Mouse (Mus musculus): ENCODE data around the gene Ccn5. TPM values are rescaled to one million over a fixed set of nuclear protein-coding genes. Genes with fewer than 3 reads are reported as not detected.

The Ccn5 gene
- total and polyA plus RNA-seq, 2 experiments from 2014 or later: 1.4 to 2.6 TPM

DNA sequence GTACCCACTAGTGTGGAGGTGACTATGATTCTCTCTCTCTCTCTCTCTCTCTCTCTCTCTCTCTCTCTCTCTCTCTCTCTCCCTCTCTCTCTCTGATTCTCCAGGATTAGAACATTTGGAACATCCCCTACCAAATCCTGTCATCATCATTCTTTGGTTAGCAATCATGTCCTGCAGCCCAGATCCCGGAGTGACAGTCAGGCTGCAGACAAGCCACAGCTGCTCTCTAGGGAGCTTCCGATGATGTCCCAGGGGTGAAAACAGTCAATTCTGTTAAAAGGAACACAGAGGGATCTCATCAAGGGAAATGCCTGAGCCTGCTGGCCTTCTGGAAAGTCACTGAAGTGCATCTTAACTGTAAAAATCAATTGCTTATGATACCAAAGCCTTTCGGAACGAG, 21.4 kb downstream of the Ccn5 start:
- peaks cover 42% of the 10 kb centered on the region for H3K27me3 ChIP-seq (ENCODE audit: control insufficient read depth, insufficient read depth, low read length)
- no peak overlapping the region for H3K9ac ChIP-seq (replicated peaks; ENCODE audit: low read depth, low read length)
- TF ChIP-seq CTCF (IDR thresholded peaks at IDR 0.05; ENCODE audit: low read depth): no peak
- no peak for TF ChIP-seq EP300 (IDR thresholded peaks at IDR 0.05; ENCODE audit: low read depth)
- H3K36me3 ChIP-seq (replicated peaks; ENCODE audit: control insufficient read depth, insufficient read depth, low read length): no peaks in the 10 kb centered on the region
- DNase-seq (ENCODE audit: low spot score): no peak
- H3K4me1 ChIP-seq (ENCODE audit: control insufficient read depth, insufficient read depth): peaks cover 8% of the 10 kb centered on the region
- no peak overlapping the region for H3K4me2 ChIP-seq (ENCODE audit: low read depth, low read length)
- H3K9me3 ChIP-seq (replicated peaks; ENCODE audit: control insufficient read depth, low read length): 0 out of 2 replicates have a peak, but pooled peaks cover 2% of the 10 kb centered on the region
- ATAC-seq (ENCODE audit: insufficient read depth, low read depth): no peak
- WGBS: 59% methylated on average over 4 of the region's 4 CpGs
- no peak overlapping the region for H3K27ac ChIP-seq (ENCODE audit: low read depth)
- no peak overlapping the region for H3K4me3 ChIP-seq (ENCODE audit: low read depth, low read length)

DNA sequence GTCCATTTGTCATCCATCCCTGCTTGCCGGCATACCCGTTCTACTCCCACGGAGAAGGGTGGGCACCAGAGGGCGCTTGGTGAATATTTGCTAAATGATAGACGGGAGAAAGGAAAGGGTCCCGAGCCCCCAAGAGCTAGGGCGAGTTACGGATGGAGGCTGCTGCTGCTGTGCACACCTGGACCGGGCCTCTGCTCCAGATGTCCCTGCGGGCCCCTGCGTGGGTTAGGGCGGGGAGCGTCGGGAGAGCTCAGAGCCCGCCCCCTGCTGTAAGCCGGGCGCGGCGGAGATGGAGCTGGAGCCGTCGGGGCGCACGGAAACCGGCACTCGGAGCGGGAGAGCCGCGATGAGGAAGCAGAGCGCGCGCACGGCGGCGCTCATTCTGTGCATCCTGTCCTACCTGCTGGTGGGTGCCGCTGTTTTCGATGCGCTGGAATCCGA, 32.8 kb downstream of the Ccn5 start, which contains the start of gene Kcnk15:
Gene Kcnk15 (plus strand): TSS at position 191 of the 441 bp plus-strand sequence.
- ATAC-seq (ENCODE audit: insufficient read depth, low read depth) (no peak), DNase-seq (ENCODE audit: low spot score) (no peak)
- Histone ChIP-seq H3K4me1 (ENCODE audit: control insufficient read depth, insufficient read depth) (no peaks in the 10 kb centered on the region), H3K4me2 (ENCODE audit: low read depth, low read length) (0 out of 2 replicates have a peak within 1 kb of the TSS, but pooled peaks have one; percentile 12), H3K4me3 (ENCODE audit: low read depth, low read length) (no peak within 1 kb of the TSS), H3K36me3 (replicated peaks; ENCODE audit: control insufficient read depth, insufficient read depth, low read length) (no peaks in the 10 kb centered on the region), H3K9ac (replicated peaks; ENCODE audit: low read depth, low read length) (no peak within 1 kb of the TSS), H3K27me3 (ENCODE audit: control insufficient read depth, insufficient read depth, low read length) (peaks cover 92% of the 10 kb centered on the region), H3K27ac (ENCODE audit: low read depth) (no peak within 1 kb of the TSS), H3K9me3 (replicated peaks; ENCODE audit: control insufficient read depth, low read length) (no peaks in the 10 kb centered on the region)
- under 1% methylated on average over 38 of the region's 38 CpGs for WGBS
- TF ChIP-seq EP300 (IDR thresholded peaks at IDR 0.05; ENCODE audit: low read depth) (no peak), CTCF (IDR thresholded peaks at IDR 0.05; ENCODE audit: low read depth) (peak; percentile 25)

DNA sequence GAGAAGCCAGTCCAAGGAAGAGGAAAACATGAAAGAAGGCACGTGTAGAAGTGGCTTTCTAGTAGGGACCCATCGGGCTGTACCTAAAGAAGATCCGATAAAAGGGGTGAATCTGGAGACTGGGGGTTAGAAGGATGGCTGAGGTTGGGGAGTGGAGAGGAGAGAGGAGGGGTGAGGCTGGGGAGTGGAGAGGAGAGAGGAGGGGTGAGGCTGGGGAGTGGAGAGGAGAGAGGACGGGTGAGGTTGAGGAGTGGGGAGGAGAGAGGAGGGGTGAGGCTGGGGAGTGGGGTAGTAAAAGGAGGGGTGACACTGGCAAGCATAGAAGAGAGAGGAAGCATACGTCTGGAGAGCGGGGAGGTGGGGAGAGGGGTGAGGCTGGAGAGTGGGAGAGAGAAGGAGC, 36.6 kb downstream of the Ccn5 start:
- ATAC-seq (ENCODE audit: insufficient read depth, low read depth): no peak
- H3K27me3 ChIP-seq (ENCODE audit: control insufficient read depth, insufficient read depth, low read length): peaks cover 91% of the 10 kb centered on the region
- no peak for DNase-seq (ENCODE audit: low spot score)
- no peak for TF ChIP-seq CTCF (IDR thresholded peaks at IDR 0.05; ENCODE audit: low read depth)
- TF ChIP-seq EP300 (IDR thresholded peaks at IDR 0.05; ENCODE audit: low read depth): no peak
- H3K4me2 ChIP-seq (ENCODE audit: low read depth, low read length): no peak overlapping the region
- no peaks in the 10 kb centered on the region for H3K36me3 ChIP-seq (replicated peaks; ENCODE audit: control insufficient read depth, insufficient read depth, low read length)
- H3K4me3 ChIP-seq (ENCODE audit: low read depth, low read length): no peak overlapping the region
- WGBS: 73% methylated on average over 6 of the region's 6 CpGs
- H3K9me3 ChIP-seq (replicated peaks; ENCODE audit: control insufficient read depth, low read length): no peaks in the 10 kb centered on the region
- no peak overlapping the region for H3K27ac ChIP-seq (ENCODE audit: low read depth)
- H3K9ac ChIP-seq (replicated peaks; ENCODE audit: low read depth, low read length): no peak overlapping the region
- no peaks in the 10 kb centered on the region for H3K4me1 ChIP-seq (ENCODE audit: control insufficient read depth, insufficient read depth)

DNA sequence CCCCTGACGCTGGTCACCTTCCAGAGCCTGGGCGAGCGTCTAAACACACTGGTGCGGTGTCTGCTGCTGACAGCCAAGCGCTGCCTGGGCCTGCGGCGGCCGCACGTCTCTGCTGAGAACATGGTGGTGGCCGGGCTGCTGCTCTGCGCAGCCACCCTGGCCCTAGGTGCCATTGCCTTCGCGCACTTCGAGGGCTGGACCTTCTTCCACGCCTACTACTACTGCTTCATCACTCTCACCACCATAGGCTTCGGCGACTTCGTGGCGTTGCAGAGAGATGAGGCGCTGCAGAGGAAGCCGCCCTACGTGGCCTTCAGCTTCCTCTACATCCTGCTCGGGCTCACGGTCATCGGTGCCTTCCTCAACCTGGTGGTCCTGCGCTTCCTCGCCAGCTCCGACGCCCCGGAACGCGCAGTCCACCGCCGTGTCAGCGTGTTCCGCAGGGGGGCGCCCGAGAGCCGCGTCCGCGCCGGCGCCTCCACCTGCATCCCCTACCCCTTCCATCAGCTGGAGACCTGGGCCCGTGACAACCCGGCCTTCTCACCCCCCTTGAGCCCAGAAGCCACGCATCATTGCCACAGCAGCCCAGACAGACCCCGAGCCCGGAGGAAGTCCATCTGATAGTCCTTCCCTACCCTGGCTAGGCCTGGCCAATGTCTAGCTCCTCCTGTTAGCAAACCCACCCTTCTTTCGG, 37.7 kb downstream of the Ccn5 start:
- Histone ChIP-seq H3K27me3 (ENCODE audit: control insufficient read depth, insufficient read depth, low read length) (peaks cover 92% of the 10 kb centered on the region), H3K4me2 (ENCODE audit: low read depth, low read length) (no peak overlapping the region), H3K36me3 (replicated peaks; ENCODE audit: control insufficient read depth, insufficient read depth, low read length) (no peaks in the 10 kb centered on the region), H3K9ac (replicated peaks; ENCODE audit: low read depth, low read length) (no peak overlapping the region), H3K9me3 (replicated peaks; ENCODE audit: control insufficient read depth, low read length) (no peaks in the 10 kb centered on the region), H3K27ac (ENCODE audit: low read depth) (no peak overlapping the region), H3K4me3 (ENCODE audit: low read depth, low read length) (0 out of 2 replicates have a peak overlapping the region, but pooled peaks have one; percentile 0), H3K4me1 (ENCODE audit: control insufficient read depth, insufficient read depth) (no peaks in the 10 kb centered on the region)
- DNase-seq (ENCODE audit: low spot score) (no peak), ATAC-seq (ENCODE audit: insufficient read depth, low read depth) (peak; percentile 31; the same call in 1 of the 2 replicates)
- 13% methylated on average over 49 of the region's 50 CpGs for WGBS
- TF ChIP-seq EP300 (IDR thresholded peaks at IDR 0.05; ENCODE audit: low read depth) (no peak), CTCF (IDR thresholded peaks at IDR 0.05; ENCODE audit: low read depth) (peak; percentile 63)

DNA sequence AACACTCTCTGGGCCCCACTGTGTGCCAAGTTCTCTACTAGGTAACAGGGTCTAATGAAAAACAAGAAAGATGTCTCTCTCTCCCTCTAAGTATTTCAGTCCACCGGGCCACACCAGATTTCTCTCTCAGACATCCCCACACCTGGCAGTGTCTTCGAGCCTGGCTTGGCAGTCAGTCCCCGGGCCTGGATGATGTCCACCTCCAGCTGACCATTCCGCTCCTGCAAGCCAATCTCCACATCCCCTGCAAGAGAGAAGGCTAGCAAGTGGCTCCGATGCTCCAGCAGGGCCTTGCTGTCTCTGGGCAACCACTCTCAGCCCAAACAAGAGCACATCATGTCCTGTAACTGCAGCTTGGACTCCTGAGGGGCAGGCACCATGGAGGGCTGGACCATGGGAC, 44.6 kb downstream of the Ccn5 start:
- no peak for DNase-seq (ENCODE audit: low spot score)
- Histone ChIP-seq H3K27ac (ENCODE audit: low read depth) (no peak overlapping the region), H3K36me3 (replicated peaks; ENCODE audit: control insufficient read depth, insufficient read depth, low read length) (no peaks in the 10 kb centered on the region), H3K9me3 (replicated peaks; ENCODE audit: control insufficient read depth, low read length) (no peaks in the 10 kb centered on the region), H3K4me2 (ENCODE audit: low read depth, low read length) (no peak overlapping the region), H3K4me1 (ENCODE audit: control insufficient read depth, insufficient read depth) (no peaks in the 10 kb centered on the region), H3K27me3 (ENCODE audit: control insufficient read depth, insufficient read depth, low read length) (peaks cover 54% of the 10 kb centered on the region), H3K9ac (replicated peaks; ENCODE audit: low read depth, low read length) (no peak overlapping the region), H3K4me3 (ENCODE audit: low read depth, low read length) (no peak overlapping the region)
- no peak for ATAC-seq (ENCODE audit: insufficient read depth, low read depth)
- 88% methylated on average over 5 of the region's 5 CpGs for WGBS
- TF ChIP-seq CTCF (IDR thresholded peaks at IDR 0.05; ENCODE audit: low read depth) (no peak), EP300 (IDR thresholded peaks at IDR 0.05; ENCODE audit: low read depth) (no peak)
